Mouse (Mus musculus): ENCODE data around the gene Cdh13.

GRCm38 (mm10) chr8:118323421-118323820, 39.9 kb downstream of the Cdh13 start:
- no peak for TF ChIP-seq CTCF (IDR thresholded peaks at IDR 0.05; ENCODE audit: insufficient read depth, low read length)
- TF ChIP-seq POLR2A (IDR thresholded peaks at IDR 0.05; ENCODE audit: borderline replicate concordance, extremely low read depth, low read depth, low read length), result no peak
